Mouse (Mus musculus) C2C12 (cell line): ENCODE measurements around the gene Klhl2.

Source experiments
- CEBPB ChIP-seq: IDR thresholded peaks from one replicate; pipeline ENCODE4 v1.6.1; 2011; ENCODE audit warnings: low read depth, mild to moderate bottlenecking, control low read depth, moderate library complexity
- CTCF ChIP-seq: IDR thresholded peaks from one replicate; pipeline ENCODE4 v1.5.1; 2011; ENCODE audit not compliant: control insufficient read depth, insufficient read depth, insufficient read length
- FOSL1 ChIP-seq: IDR thresholded peaks from one replicate; pipeline ENCODE4 v1.8.0; 2011; ENCODE audit warnings: mild to moderate bottlenecking, low read length; ENCODE audit not compliant: poor library complexity, insufficient read depth, severe bottlenecking
- MAX ChIP-seq: IDR thresholded peaks from one replicate; pipeline ENCODE4 v1.6.1; 2011; ENCODE audit warnings: mild to moderate bottlenecking, control low read depth
- MYOD1 ChIP-seq: IDR thresholded peaks from one replicate; pipeline ENCODE4 v1.6.1; 2011; ENCODE audit warnings: low read depth; ENCODE audit not compliant: control insufficient read depth, insufficient read length
- MYOG ChIP-seq: IDR thresholded peaks from one replicate; pipeline ENCODE4 v1.6.1; 2011; ENCODE audit not compliant: control insufficient read depth, insufficient read length; ENCODE audit errors: extremely low read depth
- USF1 ChIP-seq: IDR thresholded peaks from one replicate; pipeline ENCODE4 v1.6.1; 2011; ENCODE audit warnings: low read depth, mild to moderate bottlenecking, control low read depth, moderate library complexity

GRCm38 (mm10) chr8:64781947-64782346 lies 67.9 kb downstream of the Klhl2 start:
- TF ChIP-seq CTCF = no peak
- no peak for TF ChIP-seq USF1
- no peak for TF ChIP-seq CEBPB
- TF ChIP-seq MYOG = no peak
- no peak for TF ChIP-seq MAX
- no peak for TF ChIP-seq MYOD1
- no peak for TF ChIP-seq FOSL1
